In genomic region chr14:104038628-104039325, GRCm38 (mm10) we compare ENCODE assay signal across 8 mouse cellular contexts.
DNase-seq lines count a peak whose midpoint lies in the region; ATAC-seq and TF ChIP-seq lines count a peak whose summit lies in the region.

No protein-coding gene starts in this region.

- no peaks in the 10 kb centered on the region for H3K9me3 ChIP-seq in intestine, embryonic 15.5 days
- H3K9me3 ChIP-seq in midbrain, embryonic 12.5 days = no peaks in the 10 kb centered on the region

- no peaks in the 10 kb centered on the region for H3K27me3 ChIP-seq in spleen, adult 2 months (ENCODE audit: control insufficient read depth, insufficient read depth, low read length)
- no peaks in the 10 kb centered on the region for H3K27me3 ChIP-seq in intestine, embryonic 15.5 days (replicated peaks)
- no peaks in the 10 kb centered on the region for H3K27me3 ChIP-seq in midbrain, embryonic 12.5 days

- WGBS in spleen, adult 2 months = 13% methylated on average over 13 of the region's 13 CpGs
- 11% methylated on average over 13 of the region's 13 CpGs for WGBS in intestine, embryonic 15.5 days
- 8% methylated on average over 13 of the region's 13 CpGs for WGBS in midbrain, embryonic 12.5 days

- peak in 1 of 2 experiments; percentile 9 for DNase-seq in spleen, adult 2 months (ENCODE audit: low read depth in 1 of 2, low spot score in 2 of 2)
- no peak for DNase-seq in spleen, adult 12 weeks (ENCODE audit: low spot score)
- DNase-seq in cerebellum, adult 9-11 months = peak; percentile 14
- peak; percentile 29 to 68 for DNase-seq in frontal cortex, postnatal 14 days (ENCODE audit: low spot score in 2 of 2)
- DNase-seq in left cerebral cortex, postnatal 14 days (ENCODE audit: low spot score in 2 of 2) = peak; percentile 43 to 76
- DNase-seq in telencephalon, adult 2 months (ENCODE audit: low read depth, low spot score) = peak; percentile 22

- TF ChIP-seq POLR2A in spleen, adult 2 months (IDR thresholded peaks at IDR 0.05; ENCODE audit: low read depth, low read length) = no peak

- no peaks in the 10 kb centered on the region for H3K4me1 ChIP-seq in spleen, adult 2 months (ENCODE audit: control insufficient read depth, insufficient read depth, insufficient read length)
- no peaks in the 10 kb centered on the region for H3K4me1 ChIP-seq in intestine, embryonic 15.5 days (replicated peaks)
- no peaks in the 10 kb centered on the region; the same call in 1 of the 2 replicates for H3K4me1 ChIP-seq in midbrain, embryonic 12.5 days

- H3K27ac ChIP-seq in spleen, adult 2 months (ENCODE audit: insufficient read depth, low read length) = no peak overlapping the region
- no peak overlapping the region for H3K27ac ChIP-seq in intestine, embryonic 15.5 days
- H3K27ac ChIP-seq in midbrain, embryonic 12.5 days (replicated peaks) = no peak overlapping the region

- no peak overlapping the region for H3K4me3 ChIP-seq in spleen, adult 2 months (ENCODE audit: extremely low read depth, insufficient read depth, insufficient read length)
- H3K4me3 ChIP-seq in intestine, embryonic 15.5 days (replicated peaks) = no peak overlapping the region
- H3K4me3 ChIP-seq in midbrain, embryonic 12.5 days = no peak overlapping the region

- H3K4me2 ChIP-seq in intestine, embryonic 15.5 days (replicated peaks) = no peak overlapping the region
- 0 out of 2 replicates have a peak overlapping the region, but pooled peaks have one; percentile 8 for H3K4me2 ChIP-seq in midbrain, embryonic 12.5 days (replicated peaks)

- no peaks in the 10 kb centered on the region for H3K36me3 ChIP-seq in spleen, adult 2 months (ENCODE audit: control insufficient read depth, insufficient read depth, low read length)
- no peaks in the 10 kb centered on the region for H3K36me3 ChIP-seq in intestine, embryonic 15.5 days
- no peaks in the 10 kb centered on the region for H3K36me3 ChIP-seq in midbrain, embryonic 12.5 days

- peak; percentile 74 for ATAC-seq in intestine, embryonic 15.5 days
- ATAC-seq in midbrain, embryonic 12.5 days (ENCODE audit: low FRiP score, low read depth) = peak; percentile 92

- peak; percentile 38; the same call in 1 of the 2 replicates for TF ChIP-seq CTCF in spleen, adult 2 months (IDR thresholded peaks at IDR 0.05; ENCODE audit: extremely low read depth, insufficient read depth, insufficient read length, insufficient replicate concordance)

- H3K9ac ChIP-seq in intestine, embryonic 15.5 days = no peak overlapping the region
- H3K9ac ChIP-seq in midbrain, embryonic 12.5 days (replicated peaks) = no peak overlapping the region

- intact Hi-C loops in left cerebral cortex, postnatal 14 days (cut with DNase I) = loop anchor here (2.0 to 10.0 kb wide), 4 partner anchors 494 to 1076 kb away; no protein-coding TSS in a partner anchor
